Mouse (Mus musculus): ENCODE measurements around the gene Vezt.

DNA sequence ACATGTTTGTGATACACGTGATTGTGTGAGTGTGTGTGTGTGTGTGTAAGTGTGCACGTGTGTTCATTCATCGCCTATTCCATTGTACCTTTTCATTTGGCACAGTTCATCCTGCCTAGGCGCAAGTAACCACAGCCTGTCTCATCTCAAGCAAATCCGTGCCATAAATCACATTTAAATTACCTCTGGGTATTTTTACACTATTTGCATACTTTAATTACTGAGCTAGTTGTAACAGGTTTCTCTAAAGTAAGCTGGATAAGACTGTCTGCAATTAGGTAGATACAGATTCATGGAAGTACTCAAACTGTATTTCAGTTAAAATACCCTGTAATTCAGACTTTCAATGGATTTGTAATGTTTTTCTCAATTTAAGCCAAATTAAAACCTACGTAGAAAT, 20.9 kb upstream of the Vezt start:
- no peak for TF ChIP-seq MYOD1 (IDR thresholded peaks at IDR 0.05; ENCODE audit: control insufficient read depth, insufficient read length, low read depth)
- no peak for TF ChIP-seq CTCF (IDR thresholded peaks at IDR 0.05; ENCODE audit: control insufficient read depth, insufficient read depth, insufficient read length)
- no peak for TF ChIP-seq USF1 (IDR thresholded peaks at IDR 0.05; ENCODE audit: low read depth)
